Comparison of ENCODE assay signal across 8 mouse cellular contexts in genomic region chr6:108827336-108827920, GRCm38 (mm10). TPM values are rescaled to one million over a fixed set of nuclear protein-coding genes. Genes with fewer than 3 reads are reported as not detected.
DNase-seq lines count a peak whose midpoint lies in the region; ATAC-seq and TF ChIP-seq lines count a peak whose summit lies in the region.

No protein-coding gene starts in this region.

- ATAC-seq in embryonic facial prominence, embryonic 11.5 days (replicated peaks; ENCODE audit: insufficient number of reproducible peaks, low FRiP score, low TSS enrichment, low read depth): no peak
- ATAC-seq in intestine, embryonic 15.5 days: no peak
- no peak for ATAC-seq in neural tube, embryonic 12.5 days (ENCODE audit: low FRiP score, low read depth)

- H3K4me3 ChIP-seq in left cerebral cortex, adult 2 months: peak overlapping the region; percentile 76; the same call in 1 of the 2 replicates
- peak overlapping the region; percentile 89; the same call in 1 of the 2 replicates for H3K4me3 ChIP-seq in embryonic facial prominence, embryonic 11.5 days (ENCODE audit: low read depth, low read length)
- H3K4me3 ChIP-seq in intestine, embryonic 15.5 days (replicated peaks): peak overlapping the region; percentile 99
- 0 out of 2 replicates have a peak overlapping the region, but pooled peaks have one; percentile 93 for H3K4me3 ChIP-seq in neural tube, embryonic 12.5 days

- H3K4me1 ChIP-seq in embryonic facial prominence, embryonic 11.5 days (ENCODE audit: control insufficient read depth, insufficient read depth, low read length): 0 out of 2 replicates have a peak, but pooled peaks cover 2% of the 10 kb centered on the region
- H3K4me1 ChIP-seq in intestine, embryonic 15.5 days (replicated peaks): peaks cover 12% of the 10 kb centered on the region
- H3K4me1 ChIP-seq in neural tube, embryonic 12.5 days: peaks cover 12% of the 10 kb centered on the region

- H3K4me2 ChIP-seq in embryonic facial prominence, embryonic 11.5 days (ENCODE audit: low read depth, low read length): peak overlapping the region; percentile 79
- peak overlapping the region; percentile 84 for H3K4me2 ChIP-seq in intestine, embryonic 15.5 days (replicated peaks)
- peak overlapping the region; percentile 90 for H3K4me2 ChIP-seq in neural tube, embryonic 12.5 days (replicated peaks)

- no peaks in the 10 kb centered on the region for H3K27me3 ChIP-seq in embryonic facial prominence, embryonic 11.5 days (ENCODE audit: control insufficient read depth, insufficient read depth, low read length)
- H3K27me3 ChIP-seq in intestine, embryonic 15.5 days (replicated peaks): no peaks in the 10 kb centered on the region
- no peaks in the 10 kb centered on the region for H3K27me3 ChIP-seq in neural tube, embryonic 12.5 days (replicated peaks)

- no peaks in the 10 kb centered on the region for H3K9me3 ChIP-seq in embryonic facial prominence, embryonic 11.5 days (replicated peaks; ENCODE audit: control insufficient read depth, low read length)
- no peaks in the 10 kb centered on the region for H3K9me3 ChIP-seq in intestine, embryonic 15.5 days
- H3K9me3 ChIP-seq in neural tube, embryonic 12.5 days: no peaks in the 10 kb centered on the region

- no peak for DNase-seq in left cerebral cortex, adult 2 months (ENCODE audit: extremely low spot score in 1 of 2, low spot score in 2 of 2)
- no peak for DNase-seq in left cerebral cortex, adult 18-20 months (ENCODE audit: low spot score in 2 of 2)
- peak; percentile 8 for DNase-seq in embryonic facial prominence, embryonic 11.5 days (ENCODE audit: low spot score)
- DNase-seq in layer of hippocampus, postnatal 14 days (ENCODE audit: low spot score in 2 of 2): no peak
- DNase-seq in kidney, postnatal 36 days: no peak
- DNase-seq in adipocyte (ENCODE audit: low spot score): no peak

- no peak overlapping the region for H3K27ac ChIP-seq in left cerebral cortex, adult 2 months
- H3K27ac ChIP-seq in embryonic facial prominence, embryonic 11.5 days (replicated peaks; ENCODE audit: low read depth, low read length): no peak overlapping the region
- H3K27ac ChIP-seq in intestine, embryonic 15.5 days: no peak overlapping the region
- no peak overlapping the region for H3K27ac ChIP-seq in neural tube, embryonic 12.5 days

- intact Hi-C loops in left cerebral cortex, adult 2 months (cut with DNase I): no loop called here

- H3K9ac ChIP-seq in embryonic facial prominence, embryonic 11.5 days (replicated peaks; ENCODE audit: low read length): no peak overlapping the region
- no peak overlapping the region for H3K9ac ChIP-seq in intestine, embryonic 15.5 days
- H3K9ac ChIP-seq in neural tube, embryonic 12.5 days: no peak overlapping the region

- 21% methylated on average over 5 of the region's 5 CpGs for WGBS in embryonic facial prominence, embryonic 11.5 days
- 31% methylated on average over 5 of the region's 5 CpGs for WGBS in intestine, embryonic 15.5 days
- WGBS in neural tube, embryonic 12.5 days: 28% methylated on average over 5 of the region's 5 CpGs

- TF ChIP-seq CTCF in left cerebral cortex, adult 2 months (IDR thresholded peaks at IDR 0.05): no peak

- H3K36me3 ChIP-seq in embryonic facial prominence, embryonic 11.5 days (replicated peaks; ENCODE audit: control insufficient read depth, insufficient read depth, low read depth, low read length): no peaks in the 10 kb centered on the region
- no peaks in the 10 kb centered on the region; the same call in 1 of the 2 replicates for H3K36me3 ChIP-seq in intestine, embryonic 15.5 days
- peaks cover 6% of the 10 kb centered on the region; the same call in 1 of the 2 replicates for H3K36me3 ChIP-seq in neural tube, embryonic 12.5 days

RNA-seq across cellular contexts. Expression of gene Edem1, which starts 1.0 kb away (rescaled TPM):
- total RNA-seq in left cerebral cortex, adult 2 months (2021): 10 to 100 TPM; 17.1 to 18.1 TPM
- total RNA-seq in left cerebral cortex, adult 18-20 months (2021): 10 to 100 TPM; 17.2 to 19.9 TPM
- polyA plus RNA-seq in embryonic facial prominence, embryonic 11.5 days (2014; fragmentation: Nextera tagmentation; extraction: Ambion mirVana): 27.1 and 28.1 TPM in 2 replicates
- 44.7 and 53.2 TPM in 2 replicates for polyA plus RNA-seq in intestine, embryonic 15.5 days (2015; fragmentation: Nextera tagmentation; extraction: Ambion mirVana)
- polyA plus RNA-seq in neural tube, embryonic 12.5 days (2016; fragmentation: Nextera tagmentation; extraction: Ambion mirVana): 14.1 and 17.8 TPM in 2 replicates
- 10 to 100 TPM; 19.6 to 28.9 TPM for total RNA-seq in layer of hippocampus, postnatal 14 days (2021)

RNA-seq across cellular contexts. Expression of gene Arl8b, which starts 44.5 kb away (rescaled TPM):
- 100 to 1,000 TPM; 200 to 203 TPM for total RNA-seq in left cerebral cortex, adult 2 months (2021)
- 100 to 1,000 TPM; 222 to 225 TPM for total RNA-seq in left cerebral cortex, adult 18-20 months (2021)
- 83.6 and 92.1 TPM in 2 replicates for polyA plus RNA-seq in embryonic facial prominence, embryonic 11.5 days (2014; fragmentation: Nextera tagmentation; extraction: Ambion mirVana)
- 84.5 and 98.8 TPM in 2 replicates for polyA plus RNA-seq in intestine, embryonic 15.5 days (2015; fragmentation: Nextera tagmentation; extraction: Ambion mirVana)
- 82.8 and 87.8 TPM in 2 replicates for polyA plus RNA-seq in neural tube, embryonic 12.5 days (2016; fragmentation: Nextera tagmentation; extraction: Ambion mirVana)
- 100 to 1,000 TPM; 188 to 200 TPM for total RNA-seq in layer of hippocampus, postnatal 14 days (2021)
